Mouse (Mus musculus) T-cell, adult 66 days (primary cell): ENCODE results near the gene Ckap4. TPM values are rescaled to one million over a fixed set of nuclear protein-coding genes. Genes with fewer than 3 reads are reported as not detected.

Source experiments
- total RNA-seq, 2 experiments: library from RNA; stranded (reverse); gene quantifications; 3 replicates in 1 of 2; 4 replicates in 1 of 2; pipeline ENCODE4 v1.2.4; 2023

Ckap4 gene
- 1 to 10 TPM; 3.7 to 3.8 TPM for total RNA-seq

DNA sequence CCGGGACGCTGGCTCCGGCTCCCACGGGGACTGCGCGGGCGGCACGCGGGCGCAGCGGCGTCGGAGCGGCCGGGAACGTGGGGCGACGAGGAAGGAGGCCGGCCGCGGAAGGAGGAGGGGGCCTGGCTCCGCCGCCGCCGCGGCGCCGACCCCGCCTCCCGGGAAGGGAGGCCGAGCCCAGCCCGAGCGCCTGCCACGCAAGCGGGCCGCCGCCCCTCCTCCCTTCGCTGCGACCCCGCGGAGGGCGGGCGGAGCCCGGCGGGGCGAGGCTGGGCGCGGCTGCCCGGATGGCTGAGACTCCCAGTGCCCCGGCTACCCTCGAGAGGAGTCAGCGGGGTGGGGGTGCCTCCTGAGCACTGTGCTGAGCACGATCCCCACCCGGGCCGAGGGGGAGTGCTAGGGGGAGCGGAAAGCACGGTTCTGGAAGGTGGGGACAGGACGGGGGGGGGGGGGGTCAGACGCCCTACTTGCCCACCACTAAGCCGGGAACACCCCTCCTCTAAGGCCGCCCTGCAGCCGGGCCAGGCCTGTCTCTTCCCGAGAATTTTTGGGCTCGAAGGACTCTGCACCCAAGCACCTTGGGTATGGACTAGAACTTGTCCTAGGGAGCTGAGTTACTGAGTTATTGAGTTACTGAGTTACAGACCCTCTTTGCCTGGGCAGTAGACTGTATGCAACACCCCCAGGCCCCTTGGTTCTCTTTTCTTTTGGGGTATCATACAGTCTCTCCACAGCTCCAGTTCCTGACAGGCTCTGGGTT, at the start of gene Ckap4:
Ckap4 (minus strand) TSS at position 151 of the 760 bp plus-strand sequence.

DNA sequence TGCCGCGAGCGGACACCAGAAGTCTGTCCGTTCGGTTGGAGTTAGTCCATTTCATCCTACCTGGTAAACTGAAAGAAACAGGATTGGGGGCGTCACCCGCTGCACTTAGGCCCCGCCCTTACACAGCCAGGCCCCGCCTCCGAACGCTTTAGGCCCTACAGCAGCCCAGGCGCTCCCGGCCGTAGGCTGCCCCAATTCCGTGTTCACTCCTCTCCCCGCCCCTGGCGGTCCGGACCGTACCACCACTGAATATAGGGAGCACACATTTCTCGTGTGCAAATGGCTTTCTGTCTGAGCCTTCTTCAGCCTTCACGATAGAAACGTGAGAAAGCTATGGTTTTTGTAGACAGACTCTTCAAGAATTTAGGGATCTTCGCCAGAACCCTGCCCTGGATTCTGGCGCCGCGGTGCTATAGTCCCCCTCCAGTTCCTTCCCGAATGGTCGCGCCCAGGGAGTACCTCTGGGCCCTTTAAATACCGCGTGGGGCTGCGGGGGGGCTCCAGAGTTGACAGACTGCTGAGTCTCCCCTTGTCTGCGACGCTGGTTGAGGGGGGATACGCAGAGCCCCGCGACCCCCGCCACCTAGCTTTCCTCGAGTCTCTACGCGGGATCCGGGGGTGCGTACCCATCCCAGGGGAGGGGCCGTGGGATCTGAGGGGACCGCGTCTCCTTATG, 42.7 kb upstream of the Ckap4 start, which contains the start of gene Tcp11l2:
Tcp11l2 (plus strand) TSS at position 232 of the 676 bp plus-strand sequence.

Other genes with a start within 250 kb of the Ckap4 start
- gene Nuak1, start 93.5 kb downstream of the Ckap4 start, total RNA-seq, result under 1 TPM in 1 of 2 experiments, not detected in 1; 0.50 TPM
- 100 to 1,000 TPM; 100 to 114 TPM for gene Tcp11l2, start 42.6 kb upstream of the Ckap4 start, total RNA-seq
- 10 to 100 TPM; 39.1 to 48.5 TPM for gene Polr3b, start 88.2 kb upstream of the Ckap4 start, total RNA-seq
- not detected for gene Rfx4, start 222.0 kb upstream of the Ckap4 start, total RNA-seq